Mouse (Mus musculus) hindbrain, embryonic 12.5 days (tissue): ENCODE measurements at regions not wholly inside any gene's neighbourhood (a gene's known extent, or its start where the extent isn't known, plus 50 kb on each side); places are given as distances from the start of the nearest gene placed in this dataset.
A peak's percentile ranks its signal among the peaks of the same experiment; 100 is the strongest.

Experiments
- ATAC-seq: fragments of 200-750 bp; cut with Nextera tagmentation; 2 replicates; pipeline ENCODE4 v1.8.0; 2017; ENCODE audit warnings: moderate TSS enrichment; ENCODE audit not compliant: low FRiP score
- H3K27ac ChIP-seq: fragments of 300-500 bp; sonication (generic); 2 replicates; pipeline ENCODE4 v1.5.1; 2016; ENCODE audit warnings: mild to moderate bottlenecking
- H3K27me3 ChIP-seq: fragments of 300-500 bp; sonication (generic); 2 replicates; pipeline ENCODE4 v1.6.1; 2016; ENCODE audit warnings: mild to moderate bottlenecking
- H3K36me3 ChIP-seq: fragments of 300-500 bp; sonication (generic); 2 replicates; pipeline ENCODE4 v1.6.1; 2016; ENCODE audit warnings: mild to moderate bottlenecking
- H3K4me1 ChIP-seq: fragments of 300-500 bp; sonication (generic); 2 replicates; pipeline ENCODE4 v1.6.1; 2016
- H3K4me2 ChIP-seq: fragments of 300-500 bp; sonication (generic); replicated peaks from 2 replicates; pipeline ENCODE4 v1.6.1; 2016; ENCODE audit warnings: mild to moderate bottlenecking
- H3K4me3 ChIP-seq: fragments of 300-500 bp; sonication (generic); 2 replicates; pipeline ENCODE4 v1.5.1; 2016; ENCODE audit warnings: mild to moderate bottlenecking
- H3K9ac ChIP-seq: fragments of 300-500 bp; sonication (generic); 2 replicates; pipeline ENCODE4 v1.6.1; 2016; ENCODE audit warnings: mild to moderate bottlenecking, moderate library complexity
- H3K9me3 ChIP-seq: fragments of 300-500 bp; sonication (generic); replicated peaks from 2 replicates; pipeline ENCODE4 v1.6.1; 2016; ENCODE audit warnings: mild to moderate bottlenecking
- WGBS: fragments of 180-500 bp; shearing (Covaris S2); methylation state at CpG from one replicate; pipeline ENCODE4 v1.1.7; 2016; 5-methylcytosine and 5-hydroxymethylcytosine counted together

DNA sequence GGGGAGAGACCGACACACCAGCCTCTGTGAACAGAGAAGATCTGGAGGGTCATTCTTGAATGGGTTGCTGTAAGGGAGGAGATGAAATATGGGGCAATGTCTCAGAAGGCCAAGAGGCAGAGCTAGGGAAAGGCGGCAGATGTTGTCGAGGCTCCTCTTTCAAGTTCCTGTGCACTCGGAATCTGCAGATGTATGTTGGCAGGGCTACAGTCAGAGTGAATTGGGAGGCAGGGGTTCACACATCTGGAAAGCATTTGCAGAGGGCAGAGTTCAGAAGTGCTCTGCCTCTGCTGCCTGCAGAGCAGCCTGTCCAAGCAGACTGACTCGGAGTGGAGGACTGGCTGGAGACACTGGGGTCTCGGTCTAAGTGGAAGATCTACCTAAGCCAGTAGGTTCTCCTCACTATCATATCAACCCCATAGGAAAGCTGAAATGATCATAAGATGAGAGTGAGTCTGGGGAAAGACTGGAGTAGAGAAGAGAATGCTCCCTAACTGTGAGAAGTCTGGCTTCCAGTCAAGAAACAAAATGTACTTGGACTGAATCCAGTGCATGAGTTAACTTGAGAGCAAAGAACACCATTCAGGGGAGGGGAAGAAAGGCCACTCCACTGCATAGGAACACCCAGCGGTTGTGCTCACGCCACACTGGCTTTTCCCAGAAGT lies 68.1 kb upstream of the Cd180 start:
- Histone ChIP-seq H3K27me3 (no peaks in the 10 kb centered on the region), H3K4me2 (no peak overlapping the region), H3K36me3 (no peaks in the 10 kb centered on the region), H3K9me3 (no peaks in the 10 kb centered on the region), H3K4me3 (no peak overlapping the region), H3K9ac (no peak overlapping the region), H3K4me1 (peaks cover 7% of the 10 kb centered on the region; the same call in 1 of the 2 replicates), H3K27ac (no peak overlapping the region)
- no peak for ATAC-seq
- 56% methylated on average over 8 of the region's 8 CpGs for WGBS

DNA sequence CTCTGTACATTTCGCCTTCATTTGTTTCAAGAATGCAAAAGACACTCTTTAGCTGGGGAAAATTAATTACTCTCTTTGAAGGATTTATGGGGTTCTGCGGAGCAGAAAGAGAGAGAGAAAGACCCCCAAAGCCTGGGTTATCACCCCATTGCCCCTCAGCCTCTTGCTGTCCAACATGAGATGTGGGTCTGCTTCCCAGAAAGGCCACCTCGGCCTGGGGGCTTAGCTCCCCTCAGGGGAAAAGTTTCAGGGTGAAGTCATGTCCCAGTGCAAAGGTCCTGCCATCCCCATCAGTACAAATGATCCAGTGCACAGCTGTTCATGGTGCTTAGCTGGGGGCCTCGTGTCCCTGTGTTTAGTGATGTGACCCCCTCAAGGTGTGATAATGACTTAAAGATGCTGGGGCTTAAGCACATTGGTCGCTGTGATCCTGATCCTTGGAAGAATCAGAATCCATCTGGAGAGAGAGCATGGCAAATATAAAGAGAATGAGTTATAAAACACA lies 67.5 kb upstream of the Cd180 start:
- Histone ChIP-seq H3K4me2 (no peak overlapping the region), H3K9ac (no peak overlapping the region), H3K9me3 (no peaks in the 10 kb centered on the region), H3K36me3 (no peaks in the 10 kb centered on the region), H3K27me3 (no peaks in the 10 kb centered on the region), H3K4me1 (peaks cover 7% of the 10 kb centered on the region; the same call in 1 of the 2 replicates), H3K4me3 (no peak overlapping the region), H3K27ac (peak overlapping the region; percentile 63)
- 73% methylated on average over 5 of the region's 5 CpGs for WGBS
- no peak for ATAC-seq

DNA sequence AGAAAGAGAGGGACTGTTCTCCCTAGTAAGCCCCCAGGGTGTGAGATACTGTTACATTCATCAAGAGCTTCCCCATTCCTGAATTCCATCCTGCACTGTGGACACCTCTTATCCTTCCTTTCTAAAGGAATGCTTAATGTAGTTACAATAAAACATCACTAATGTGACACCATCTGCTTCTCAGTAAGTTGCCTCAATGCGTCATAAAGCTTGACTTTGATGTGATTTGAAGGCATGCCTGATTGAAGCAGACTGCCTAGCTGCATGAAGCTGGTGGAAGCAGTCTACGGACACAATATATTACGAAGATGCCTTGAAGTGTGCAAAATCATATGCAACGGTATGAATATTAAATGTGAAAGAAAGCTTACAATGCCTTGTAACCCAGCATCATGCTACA lies 65.6 kb upstream of the Cd180 start:
- H3K36me3 ChIP-seq, result no peaks in the 10 kb centered on the region
- no peak overlapping the region for H3K9ac ChIP-seq
- no peak for ATAC-seq
- no peak overlapping the region for H3K4me2 ChIP-seq
- no peak overlapping the region for H3K27ac ChIP-seq
- 82% methylated on average over 4 of the region's 4 CpGs for WGBS
- no peaks in the 10 kb centered on the region for H3K9me3 ChIP-seq
- no peak overlapping the region for H3K4me3 ChIP-seq
- no peaks in the 10 kb centered on the region for H3K27me3 ChIP-seq
- H3K4me1 ChIP-seq, result peaks cover 7% of the 10 kb centered on the region; the same call in 1 of the 2 replicates

DNA sequence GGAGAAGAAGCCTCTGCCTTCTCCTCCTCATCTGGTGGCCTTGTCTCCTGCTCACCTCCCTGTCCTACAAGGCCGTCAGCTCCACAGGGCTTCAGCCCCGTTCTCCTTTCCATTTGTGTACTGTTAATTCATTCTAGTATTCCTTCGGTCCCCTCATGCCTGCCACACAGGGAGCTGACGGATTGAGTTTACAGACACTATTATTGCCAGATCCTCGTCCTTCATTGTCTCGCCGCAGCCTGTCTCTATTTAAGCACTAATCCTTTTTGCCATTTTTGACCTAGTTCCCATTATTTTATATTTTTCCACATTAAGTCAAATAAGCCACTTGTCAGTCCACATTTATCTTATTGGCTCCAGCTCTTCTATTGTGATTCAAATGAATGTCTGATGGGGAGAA lies 64.2 kb upstream of the Cd180 start:
- H3K9ac ChIP-seq, result no peak overlapping the region
- H3K4me1 ChIP-seq, result peaks cover 7% of the 10 kb centered on the region; the same call in 1 of the 2 replicates
- no peak overlapping the region for H3K4me3 ChIP-seq
- no peaks in the 10 kb centered on the region for H3K27me3 ChIP-seq
- no peak overlapping the region for H3K27ac ChIP-seq
- H3K36me3 ChIP-seq, result no peaks in the 10 kb centered on the region
- no peak for ATAC-seq
- 42% methylated on average over 7 of the region's 7 CpGs for WGBS
- no peaks in the 10 kb centered on the region for H3K9me3 ChIP-seq
- no peak overlapping the region for H3K4me2 ChIP-seq

DNA sequence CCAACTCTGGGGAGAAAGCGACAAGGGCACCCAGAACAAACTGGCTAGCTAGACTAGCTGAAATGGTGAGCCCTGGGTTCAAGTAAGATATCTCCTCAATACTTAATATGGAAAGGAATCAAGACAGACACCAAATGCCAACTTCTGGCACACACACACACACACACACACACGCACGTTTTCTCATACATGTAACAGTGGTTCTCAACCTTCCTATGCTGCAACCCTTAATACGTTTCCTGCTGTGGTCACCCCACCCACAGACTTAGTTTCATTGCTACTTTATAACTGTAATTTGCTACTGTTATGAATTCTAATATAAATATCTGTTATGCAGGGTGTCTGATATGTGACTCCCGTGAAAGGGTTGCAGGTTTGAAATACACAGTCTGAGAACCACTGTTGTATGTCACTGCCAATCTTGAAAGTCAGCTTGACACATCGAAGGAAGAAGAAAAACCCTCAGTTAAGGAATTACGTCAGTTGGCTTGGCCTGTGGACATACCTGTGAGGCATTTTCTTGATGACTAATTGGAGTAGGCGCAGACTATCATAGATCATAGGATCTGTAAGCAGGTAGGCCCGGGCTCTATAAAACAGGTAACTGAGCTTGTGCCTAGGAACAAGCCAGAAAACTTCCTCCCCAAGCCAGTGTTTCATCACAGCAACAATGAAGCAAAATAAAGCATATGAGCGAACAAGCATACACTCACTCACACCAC lies 59.0 kb upstream of the Cd180 start:
- no peaks in the 10 kb centered on the region for H3K27me3 ChIP-seq
- H3K9ac ChIP-seq, result no peak overlapping the region
- no peaks in the 10 kb centered on the region for H3K4me1 ChIP-seq
- 92% methylated on average over 10 of the region's 10 CpGs for WGBS
- 0 out of 2 replicates have a peak, but pooled peaks cover 2% of the 10 kb centered on the region for H3K9me3 ChIP-seq
- ATAC-seq, result no peak
- H3K4me2 ChIP-seq, result no peak overlapping the region
- no peaks in the 10 kb centered on the region for H3K36me3 ChIP-seq
- no peak overlapping the region for H3K27ac ChIP-seq
- H3K4me3 ChIP-seq, result no peak overlapping the region

DNA sequence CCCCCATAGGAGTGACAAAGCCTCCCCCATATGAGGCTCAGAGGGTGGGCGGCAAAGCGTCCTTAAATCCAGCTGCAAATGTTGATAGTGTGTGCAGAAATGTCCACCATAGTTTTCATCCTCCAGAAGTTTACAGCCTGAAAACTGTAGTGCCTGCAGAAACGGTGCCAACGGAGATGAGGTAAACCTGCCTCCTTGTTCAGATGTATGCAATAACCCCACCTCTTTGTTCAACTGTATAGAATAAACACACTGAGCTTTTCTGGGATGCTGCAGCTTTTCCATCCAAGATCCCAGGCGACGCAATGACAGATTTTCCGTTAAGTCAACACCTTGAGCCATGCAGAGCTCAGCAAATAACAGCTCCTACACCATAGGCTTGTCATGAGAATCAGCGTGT lies 57.3 kb upstream of the Cd180 start:
- H3K36me3 ChIP-seq, result no peaks in the 10 kb centered on the region
- no peaks in the 10 kb centered on the region for H3K4me1 ChIP-seq
- no peak overlapping the region for H3K4me3 ChIP-seq
- H3K9ac ChIP-seq, result no peak overlapping the region
- H3K9me3 ChIP-seq, result 0 out of 2 replicates have a peak, but pooled peaks cover 2% of the 10 kb centered on the region
- no peaks in the 10 kb centered on the region for H3K27me3 ChIP-seq
- WGBS, result 72% methylated on average over 8 of the region's 8 CpGs
- H3K4me2 ChIP-seq, result no peak overlapping the region
- ATAC-seq, result no peak
- H3K27ac ChIP-seq, result no peak overlapping the region

DNA sequence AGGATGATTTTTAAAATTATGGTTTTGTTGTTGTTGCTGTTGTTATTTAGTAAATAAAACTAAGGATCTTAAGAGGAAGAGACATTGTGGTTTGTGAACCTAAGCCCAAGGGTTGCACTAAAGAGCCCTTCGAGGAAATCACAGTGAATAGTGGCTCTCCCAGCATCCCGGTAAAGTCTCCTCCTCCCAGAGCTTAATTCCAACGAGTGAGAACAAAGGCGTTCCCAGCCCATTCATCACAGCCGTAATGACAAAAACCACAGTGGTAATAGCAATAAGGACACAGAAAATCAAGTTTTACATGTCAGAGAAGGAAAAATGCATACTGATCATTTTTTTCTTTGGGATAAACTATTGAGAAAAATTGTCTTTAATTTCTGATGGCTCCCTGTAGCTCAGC lies 56.3 kb upstream of the Cd180 start:
- WGBS, result 21% methylated on average over 5 of the region's 5 CpGs
- H3K36me3 ChIP-seq, result no peaks in the 10 kb centered on the region
- ATAC-seq, result no peak

DNA sequence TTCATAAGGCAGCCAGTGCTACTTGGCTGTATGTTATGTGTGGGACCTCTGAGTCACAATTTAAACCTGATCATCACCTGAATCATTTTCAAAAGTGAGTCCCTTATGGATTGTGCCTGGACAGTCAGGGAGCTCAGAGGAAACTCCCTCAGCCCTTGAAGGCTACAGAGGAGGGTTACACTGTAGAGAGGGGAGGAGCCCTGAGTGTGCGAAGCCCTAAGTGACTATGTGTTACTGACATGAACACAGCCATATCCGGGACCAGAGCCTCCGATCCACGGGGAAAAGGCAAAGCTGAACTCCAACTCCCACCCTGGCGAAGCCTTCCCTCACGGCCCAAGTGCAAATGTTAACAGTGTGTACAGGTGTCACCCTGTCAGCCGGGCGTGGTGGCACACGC lies 53.7 kb upstream of the Cd180 start:
- no peak for ATAC-seq
- Histone ChIP-seq H3K4me3 (no peak overlapping the region), H3K27ac (no peak overlapping the region), H3K36me3 (no peaks in the 10 kb centered on the region), H3K4me1 (peaks cover 5% of the 10 kb centered on the region), H3K9me3 (0 out of 2 replicates have a peak, but pooled peaks cover 2% of the 10 kb centered on the region), H3K9ac (no peak overlapping the region), H3K27me3 (no peaks in the 10 kb centered on the region), H3K4me2 (no peak overlapping the region)
- WGBS, result 98% methylated on average over 9 of the region's 9 CpGs

More for the DNA sequence above, 56.3 kb upstream of the Cd180 start:
- Histone ChIP-seq H3K4me1 (no peaks in the 10 kb centered on the region), H3K9ac (no peak overlapping the region), H3K4me3 (no peak overlapping the region), H3K27me3 (no peaks in the 10 kb centered on the region), H3K4me2 (no peak overlapping the region), H3K9me3 (0 out of 2 replicates have a peak, but pooled peaks cover 2% of the 10 kb centered on the region), H3K27ac (no peak overlapping the region)

DNA sequence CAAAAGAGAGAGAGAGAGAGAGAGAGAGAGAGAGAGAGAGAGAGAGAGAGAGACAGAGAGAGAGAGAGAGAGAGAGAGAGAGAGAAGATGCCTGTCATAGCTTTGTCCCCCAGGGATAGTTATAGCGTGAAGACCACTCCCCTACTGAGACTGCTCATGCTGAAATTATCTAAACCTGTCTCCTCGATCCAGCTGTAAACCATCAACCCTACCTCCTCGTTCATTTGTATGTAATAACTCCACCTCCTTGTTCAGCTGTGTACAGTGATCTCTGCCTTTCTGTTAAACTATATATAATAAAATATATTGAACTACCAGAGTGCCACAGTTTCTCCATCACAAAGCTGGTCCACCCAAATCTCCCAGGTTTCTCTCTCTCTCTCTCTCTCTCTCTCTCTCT lies 53.2 kb upstream of the Cd180 start:
- Histone ChIP-seq H3K27ac (no peak overlapping the region), H3K4me3 (no peak overlapping the region), H3K4me2 (no peak overlapping the region), H3K36me3 (no peaks in the 10 kb centered on the region), H3K4me1 (peaks cover 8% of the 10 kb centered on the region), H3K9ac (no peak overlapping the region), H3K9me3 (0 out of 2 replicates have a peak, but pooled peaks cover 2% of the 10 kb centered on the region), H3K27me3 (no peaks in the 10 kb centered on the region)
- WGBS, result 44% methylated on average over 3 of the region's 3 CpGs
- no peak for ATAC-seq
